Mouse (Mus musculus): Measurements from ENCODE around the gene Elf1. TPM values are rescaled to one million over a fixed set of nuclear protein-coding genes. Genes with fewer than 3 reads are reported as not detected.

Elf1 gene
- polyA plus RNA-seq, 1 experiment from 2014 or later: 3.7 TPM

DNA sequence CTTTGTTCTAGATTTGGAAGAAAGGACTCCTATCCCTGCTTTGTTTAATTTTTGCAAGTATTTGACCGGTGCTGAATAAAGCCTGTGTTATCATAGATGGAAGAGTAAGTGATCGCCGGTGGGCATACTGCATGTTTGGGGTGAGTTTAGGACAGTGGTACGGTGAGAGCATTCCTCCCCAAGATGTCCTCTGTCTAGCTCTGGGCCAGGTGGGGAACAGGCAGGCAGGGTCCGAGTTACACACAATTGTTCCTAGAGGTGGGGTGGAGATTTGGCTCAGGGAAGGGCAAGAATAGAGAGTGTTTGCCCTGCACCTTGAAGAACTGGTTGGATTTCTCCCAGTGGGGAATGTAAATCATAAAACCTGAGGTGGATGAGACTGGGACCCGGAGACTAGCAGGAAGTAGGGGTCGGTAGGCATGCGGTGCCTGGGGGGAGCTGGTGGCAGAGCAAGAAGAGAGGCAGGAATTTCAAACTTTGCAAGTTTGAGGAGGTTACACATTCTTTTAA is 2.7 kb downstream of the Elf1 start:
- Histone ChIP-seq H3K9ac (replicated peaks; ENCODE audit: low read length) (no peak overlapping the region), H3K4me3 (replicated peaks; ENCODE audit: low read depth, low read length) (no peak overlapping the region), H3K4me1 (ENCODE audit: control insufficient read depth, insufficient read depth, low read length) (peaks cover 31% of the 10 kb centered on the region), H3K27ac (replicated peaks; ENCODE audit: low read depth, low read length) (no peak overlapping the region), H3K27me3 (ENCODE audit: control insufficient read depth, insufficient read depth, low read length) (0 out of 2 replicates have a peak, but pooled peaks cover 5% of the 10 kb centered on the region), H3K36me3 (ENCODE audit: control insufficient read depth, insufficient read depth, low read length) (no peaks in the 10 kb centered on the region), H3K9me3 (ENCODE audit: control insufficient read depth, low read length) (no peaks in the 10 kb centered on the region), H3K4me2 (ENCODE audit: low read length) (peak overlapping the region; percentile 64)
- ATAC-seq (ENCODE audit: low FRiP score, low TSS enrichment) (no peak), DNase-seq (no peak)
- 87% methylated on average over 8 of the region's 8 CpGs for WGBS

DNA sequence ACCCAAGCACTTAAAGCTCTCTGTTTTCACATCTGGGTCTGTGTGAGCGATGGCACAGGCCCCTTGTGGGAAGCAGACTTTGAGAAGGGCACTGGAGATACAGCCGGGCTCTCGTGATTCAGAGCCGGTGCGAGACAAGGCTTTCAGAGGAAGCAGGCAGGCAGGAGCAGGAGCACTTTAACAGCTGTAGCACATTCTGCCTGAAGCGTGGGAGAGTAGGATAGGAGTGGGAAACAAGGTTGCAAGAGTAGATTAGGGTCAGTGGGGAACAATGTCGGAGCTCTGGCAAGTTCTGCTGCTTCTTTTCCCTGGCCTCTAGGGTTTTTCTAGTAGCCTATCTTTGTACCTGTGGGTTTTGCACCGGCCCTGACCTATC is 5.6 kb downstream of the Elf1 start:
- Histone ChIP-seq H3K36me3 (ENCODE audit: control insufficient read depth, insufficient read depth, low read length) (no peaks in the 10 kb centered on the region), H3K27ac (replicated peaks; ENCODE audit: low read depth, low read length) (no peak overlapping the region), H3K4me2 (ENCODE audit: low read length) (peak overlapping the region; percentile 60), H3K4me3 (replicated peaks; ENCODE audit: low read depth, low read length) (peak overlapping the region; percentile 37; the same call in 1 of the 2 replicates), H3K27me3 (ENCODE audit: control insufficient read depth, insufficient read depth, low read length) (0 out of 2 replicates have a peak, but pooled peaks cover 5% of the 10 kb centered on the region), H3K9ac (replicated peaks; ENCODE audit: low read length) (no peak overlapping the region), H3K9me3 (ENCODE audit: control insufficient read depth, low read length) (no peaks in the 10 kb centered on the region), H3K4me1 (ENCODE audit: control insufficient read depth, insufficient read depth, low read length) (peaks cover 18% of the 10 kb centered on the region)
- WGBS: 39% methylated on average over 8 of the region's 8 CpGs
- no peak for DNase-seq
- no peak for ATAC-seq (ENCODE audit: low FRiP score, low TSS enrichment)

DNA sequence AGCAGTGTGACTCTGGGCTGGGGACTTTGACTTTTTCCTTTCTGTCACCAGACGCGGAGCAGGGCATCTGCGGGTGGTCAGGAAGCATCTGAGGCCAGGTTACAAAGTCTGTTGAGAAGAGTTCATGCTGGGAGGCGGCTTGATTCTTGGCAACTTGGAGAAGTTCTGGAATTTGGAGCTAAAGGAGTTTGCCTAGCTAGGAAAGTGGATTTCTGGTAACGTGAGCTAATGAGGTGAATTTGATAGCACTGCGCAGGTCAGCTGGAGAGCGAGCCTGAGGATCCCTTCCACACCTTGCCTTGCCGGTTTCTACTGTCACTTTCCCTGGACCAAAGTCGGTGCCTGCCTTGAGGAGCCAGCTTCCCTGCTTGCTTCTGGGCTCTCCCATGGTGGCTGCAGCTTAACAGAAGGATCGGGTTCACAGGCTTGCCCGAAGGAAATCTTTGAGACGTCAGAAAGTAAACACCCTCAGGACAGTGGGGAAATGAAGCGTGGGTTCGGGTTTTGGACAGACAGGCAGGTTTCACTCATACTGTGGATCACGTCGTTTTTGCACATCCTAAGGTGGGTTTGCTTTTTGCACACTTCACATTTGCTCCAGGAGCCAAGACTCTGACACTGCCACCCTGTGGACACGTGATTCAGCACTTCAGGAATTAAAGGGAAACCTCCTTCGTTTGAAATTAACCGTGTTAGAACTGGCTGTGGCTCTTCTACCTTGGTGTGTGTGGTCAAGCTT is 6.2 kb downstream of the Elf1 start:
- Histone ChIP-seq H3K4me1 (ENCODE audit: control insufficient read depth, insufficient read depth, low read length) (peaks cover 18% of the 10 kb centered on the region), H3K27ac (replicated peaks; ENCODE audit: low read depth, low read length) (no peak overlapping the region), H3K9ac (replicated peaks; ENCODE audit: low read length) (peak overlapping the region; percentile 30), H3K9me3 (ENCODE audit: control insufficient read depth, low read length) (no peaks in the 10 kb centered on the region), H3K4me3 (replicated peaks; ENCODE audit: low read depth, low read length) (peak overlapping the region; percentile 37), H3K27me3 (ENCODE audit: control insufficient read depth, insufficient read depth, low read length) (0 out of 2 replicates have a peak, but pooled peaks cover 5% of the 10 kb centered on the region), H3K36me3 (ENCODE audit: control insufficient read depth, insufficient read depth, low read length) (no peaks in the 10 kb centered on the region), H3K4me2 (ENCODE audit: low read length) (peak overlapping the region; percentile 60)
- peak; percentile 76 for DNase-seq
- WGBS: 9% methylated on average over 19 of the region's 19 CpGs
- ATAC-seq (ENCODE audit: low FRiP score, low TSS enrichment): 0 out of 2 replicates have a peak, but pooled peaks have one; percentile 48

DNA sequence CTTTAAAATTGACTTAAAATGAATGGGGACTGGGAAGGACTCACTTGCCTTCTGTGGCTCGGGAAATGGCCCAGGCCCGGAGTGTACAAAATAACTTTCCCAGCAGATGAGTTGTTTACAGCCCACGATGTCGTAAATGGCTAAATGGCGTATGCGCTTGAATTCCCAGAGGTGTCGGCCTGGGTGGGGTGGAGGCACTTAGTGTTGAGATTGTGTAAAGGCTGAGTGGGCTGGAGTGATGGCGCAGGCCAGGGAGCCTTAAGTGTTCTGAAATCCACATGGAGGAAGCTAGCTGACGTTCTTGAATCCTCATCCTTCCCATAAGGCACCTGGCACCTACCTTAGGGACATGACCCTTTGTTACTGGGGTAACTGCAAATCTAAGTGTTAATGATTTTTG is 7.5 kb downstream of the Elf1 start:
- H3K9ac ChIP-seq (replicated peaks; ENCODE audit: low read length): no peak overlapping the region
- ATAC-seq (ENCODE audit: low FRiP score, low TSS enrichment) (no peak), DNase-seq (no peak)
- H3K9me3 ChIP-seq (ENCODE audit: control insufficient read depth, low read length): no peaks in the 10 kb centered on the region
- H3K36me3 ChIP-seq (ENCODE audit: control insufficient read depth, insufficient read depth, low read length): no peaks in the 10 kb centered on the region
- H3K4me1 ChIP-seq (ENCODE audit: control insufficient read depth, insufficient read depth, low read length): peaks cover 10% of the 10 kb centered on the region; the same call in 1 of the 2 replicates
- WGBS: 84% methylated on average over 9 of the region's 9 CpGs
- H3K4me3 ChIP-seq (replicated peaks; ENCODE audit: low read depth, low read length): no peak overlapping the region
- H3K4me2 ChIP-seq (ENCODE audit: low read length): no peak overlapping the region
- H3K27me3 ChIP-seq (ENCODE audit: control insufficient read depth, insufficient read depth, low read length): 0 out of 2 replicates have a peak, but pooled peaks cover 5% of the 10 kb centered on the region
- H3K27ac ChIP-seq (replicated peaks; ENCODE audit: low read depth, low read length): no peak overlapping the region

DNA sequence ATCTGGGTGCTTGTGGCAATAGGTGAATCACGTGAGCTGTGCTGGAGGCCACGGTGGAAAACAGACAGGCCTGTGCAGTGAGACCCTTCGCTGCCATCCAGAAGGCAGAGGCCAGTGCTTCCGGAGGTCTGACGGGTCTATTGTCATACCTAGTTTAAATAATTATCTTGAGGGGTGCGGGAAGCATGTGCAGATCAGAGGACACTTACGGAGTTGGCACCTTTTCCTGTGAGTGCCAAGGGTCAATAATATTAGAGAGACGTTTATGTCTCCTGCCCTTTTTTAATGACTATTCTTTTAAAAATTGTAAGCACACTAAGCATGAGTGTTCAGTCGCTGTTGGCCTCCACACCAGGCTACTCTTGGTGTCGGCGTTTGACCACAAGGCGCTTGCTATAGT is 8.2 kb downstream of the Elf1 start:
- H3K36me3 ChIP-seq (ENCODE audit: control insufficient read depth, insufficient read depth, low read length): no peaks in the 10 kb centered on the region
- no peak for DNase-seq
- no peak overlapping the region for H3K27ac ChIP-seq (replicated peaks; ENCODE audit: low read depth, low read length)
- H3K9me3 ChIP-seq (ENCODE audit: control insufficient read depth, low read length): no peaks in the 10 kb centered on the region
- H3K4me1 ChIP-seq (ENCODE audit: control insufficient read depth, insufficient read depth, low read length): peaks cover 10% of the 10 kb centered on the region; the same call in 1 of the 2 replicates
- ATAC-seq (ENCODE audit: low FRiP score, low TSS enrichment): no peak
- no peak overlapping the region for H3K4me2 ChIP-seq (ENCODE audit: low read length)
- no peak overlapping the region for H3K9ac ChIP-seq (replicated peaks; ENCODE audit: low read length)
- WGBS: 86% methylated on average over 12 of the region's 12 CpGs
- H3K27me3 ChIP-seq (ENCODE audit: control insufficient read depth, insufficient read depth, low read length): 0 out of 2 replicates have a peak, but pooled peaks cover 5% of the 10 kb centered on the region
- H3K4me3 ChIP-seq (replicated peaks; ENCODE audit: low read depth, low read length): no peak overlapping the region

DNA sequence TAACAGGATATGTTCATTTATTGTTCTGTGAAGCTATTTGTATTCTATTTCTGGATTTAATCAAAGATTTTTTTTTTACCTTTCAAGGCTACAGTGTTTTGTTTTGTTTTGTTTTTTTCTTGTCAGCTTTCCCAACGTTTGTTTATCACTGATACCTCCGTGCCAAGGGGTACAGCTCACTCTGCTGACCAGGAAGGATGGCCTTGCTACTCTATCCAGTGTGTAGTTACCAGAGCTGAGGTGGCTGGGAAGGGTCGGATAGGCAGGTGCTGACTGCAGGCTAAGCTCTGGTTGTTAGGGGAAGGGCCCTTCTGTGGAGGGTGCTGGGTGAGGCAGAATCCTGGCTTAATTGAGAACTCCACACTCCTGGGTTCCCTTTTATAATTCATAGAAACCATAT is 9.3 kb downstream of the Elf1 start:
- WGBS: 72% methylated on average over 3 of the region's 3 CpGs
- H3K36me3 ChIP-seq (ENCODE audit: control insufficient read depth, insufficient read depth, low read length): no peaks in the 10 kb centered on the region

DNA sequence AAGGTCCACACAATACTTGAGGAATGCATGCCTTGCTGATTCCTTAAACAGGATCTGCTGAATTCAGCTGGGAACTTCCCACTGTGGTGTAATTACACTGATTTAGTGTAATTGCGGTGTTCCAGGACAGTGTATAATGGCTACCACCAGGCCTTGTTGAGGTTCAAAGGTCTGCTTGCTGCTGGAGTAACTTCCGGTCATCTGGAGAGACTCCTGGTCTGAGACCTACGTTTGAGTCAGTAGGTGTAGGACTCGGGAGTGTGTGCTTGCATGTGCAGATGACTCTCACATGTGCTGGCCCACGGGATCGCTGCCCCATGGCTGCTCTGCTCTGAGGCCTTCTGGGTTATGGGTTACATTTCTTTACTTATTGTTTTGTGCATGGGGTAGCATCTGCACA is 13.4 kb downstream of the Elf1 start:
- Histone ChIP-seq H3K4me2 (ENCODE audit: low read length) (no peak overlapping the region), H3K4me3 (replicated peaks; ENCODE audit: low read depth, low read length) (no peak overlapping the region), H3K4me1 (ENCODE audit: control insufficient read depth, insufficient read depth, low read length) (no peaks in the 10 kb centered on the region), H3K9ac (replicated peaks; ENCODE audit: low read length) (no peak overlapping the region), H3K27ac (replicated peaks; ENCODE audit: low read depth, low read length) (no peak overlapping the region), H3K9me3 (ENCODE audit: control insufficient read depth, low read length) (no peaks in the 10 kb centered on the region), H3K36me3 (ENCODE audit: control insufficient read depth, insufficient read depth, low read length) (no peaks in the 10 kb centered on the region), H3K27me3 (ENCODE audit: control insufficient read depth, insufficient read depth, low read length) (no peaks in the 10 kb centered on the region)
- ATAC-seq (ENCODE audit: low FRiP score, low TSS enrichment) (no peak), DNase-seq (no peak)
- WGBS: 91% methylated on average over 6 of the region's 6 CpGs

More for the DNA sequence above, 9.3 kb downstream of the Elf1 start:
- Histone ChIP-seq H3K9me3 (ENCODE audit: control insufficient read depth, low read length) (no peaks in the 10 kb centered on the region), H3K4me2 (ENCODE audit: low read length) (no peak overlapping the region), H3K27ac (replicated peaks; ENCODE audit: low read depth, low read length) (no peak overlapping the region), H3K4me1 (ENCODE audit: control insufficient read depth, insufficient read depth, low read length) (peaks cover 10% of the 10 kb centered on the region; the same call in 1 of the 2 replicates), H3K27me3 (ENCODE audit: control insufficient read depth, insufficient read depth, low read length) (0 out of 2 replicates have a peak, but pooled peaks cover 5% of the 10 kb centered on the region), H3K9ac (replicated peaks; ENCODE audit: low read length) (no peak overlapping the region), H3K4me3 (replicated peaks; ENCODE audit: low read depth, low read length) (no peak overlapping the region)
- DNase-seq: no peak
- no peak for ATAC-seq (ENCODE audit: low FRiP score, low TSS enrichment)

DNA sequence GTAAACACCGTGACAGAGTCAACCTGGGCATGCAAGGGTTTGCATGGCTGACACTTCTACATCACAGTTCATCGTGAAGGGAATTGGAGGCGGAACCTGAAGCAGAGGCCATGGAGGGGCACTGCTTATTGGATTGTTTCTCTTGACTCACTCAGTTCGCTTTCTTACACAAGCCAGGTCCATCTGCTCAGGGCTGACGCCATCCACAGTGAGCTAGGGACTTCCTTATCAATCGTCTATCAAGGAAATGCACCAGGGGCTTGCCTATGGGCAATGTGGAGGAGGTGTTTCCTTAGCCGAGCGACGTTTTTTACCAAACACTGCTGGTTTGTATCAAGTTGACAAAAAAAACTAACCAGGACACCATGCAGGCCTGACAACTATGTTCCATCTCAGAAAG is 18.3 kb downstream of the Elf1 start:
- DNase-seq (no peak), ATAC-seq (ENCODE audit: low FRiP score, low TSS enrichment) (no peak)
- no peaks in the 10 kb centered on the region for H3K27me3 ChIP-seq (ENCODE audit: control insufficient read depth, insufficient read depth, low read length)
- H3K4me2 ChIP-seq (ENCODE audit: low read length): no peak overlapping the region
- H3K36me3 ChIP-seq (ENCODE audit: control insufficient read depth, insufficient read depth, low read length): no peaks in the 10 kb centered on the region
- no peak overlapping the region for H3K27ac ChIP-seq (replicated peaks; ENCODE audit: low read depth, low read length)
- H3K4me3 ChIP-seq (replicated peaks; ENCODE audit: low read depth, low read length): no peak overlapping the region
- no peaks in the 10 kb centered on the region for H3K9me3 ChIP-seq (ENCODE audit: control insufficient read depth, low read length)
- whole genome bisulfite sequencing: 92% methylated on average over 9 of the region's 9 CpGs
- no peak overlapping the region for H3K9ac ChIP-seq (replicated peaks; ENCODE audit: low read length)
- no peaks in the 10 kb centered on the region for H3K4me1 ChIP-seq (ENCODE audit: control insufficient read depth, insufficient read depth, low read length)

DNA sequence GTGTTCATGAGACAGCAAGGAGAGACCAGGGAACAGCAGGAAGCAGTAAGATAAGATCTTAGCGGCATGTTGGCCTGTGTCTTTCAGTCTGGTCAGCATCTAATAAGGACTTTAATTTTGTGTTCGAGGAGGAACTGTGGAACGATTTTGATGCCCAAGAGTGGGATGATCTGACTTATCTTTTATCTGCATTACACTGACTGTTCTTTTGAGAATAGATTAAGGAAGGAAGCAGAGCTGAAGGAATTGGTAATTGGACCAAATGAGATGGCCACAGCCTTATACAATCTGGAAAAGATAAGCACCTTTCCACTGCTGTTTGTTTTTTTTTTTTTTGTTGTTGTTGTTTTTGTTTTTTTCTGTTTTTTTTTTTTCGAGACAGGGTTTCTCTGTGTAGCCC is 19.8 kb downstream of the Elf1 start:
- no peaks in the 10 kb centered on the region for H3K27me3 ChIP-seq (ENCODE audit: control insufficient read depth, insufficient read depth, low read length)
- no peak for ATAC-seq (ENCODE audit: low FRiP score, low TSS enrichment)
- no peaks in the 10 kb centered on the region for H3K36me3 ChIP-seq (ENCODE audit: control insufficient read depth, insufficient read depth, low read length)
- H3K27ac ChIP-seq (replicated peaks; ENCODE audit: low read depth, low read length): no peak overlapping the region
- no peak overlapping the region for H3K4me2 ChIP-seq (ENCODE audit: low read length)
- H3K9me3 ChIP-seq (ENCODE audit: control insufficient read depth, low read length): no peaks in the 10 kb centered on the region
- no peaks in the 10 kb centered on the region for H3K4me1 ChIP-seq (ENCODE audit: control insufficient read depth, insufficient read depth, low read length)
- no peak for DNase-seq
- WGBS: 82% methylated on average over 4 of the region's 4 CpGs
- H3K9ac ChIP-seq (replicated peaks; ENCODE audit: low read length): no peak overlapping the region
- no peak overlapping the region for H3K4me3 ChIP-seq (replicated peaks; ENCODE audit: low read depth, low read length)

Data from midbrain, embryonic 14.5 days (tissue).